Mouse (Mus musculus) erythroblast, embryonic 14.5 days (primary cell): ENCODE results near the gene Pex5l.

Experiments
- GATA1 ChIP-seq: IDR thresholded peaks from 2 replicates; pipeline ENCODE4 v1.6.1; 2012; ENCODE audit warnings: low read length, inconsistent platforms, mixed read lengths
- TAL1 ChIP-seq: IDR thresholded peaks from 3 replicates; pipeline ENCODE4 v1.6.1; 2012; ENCODE audit warnings: low read length, inconsistent platforms, mixed read lengths

DNA sequence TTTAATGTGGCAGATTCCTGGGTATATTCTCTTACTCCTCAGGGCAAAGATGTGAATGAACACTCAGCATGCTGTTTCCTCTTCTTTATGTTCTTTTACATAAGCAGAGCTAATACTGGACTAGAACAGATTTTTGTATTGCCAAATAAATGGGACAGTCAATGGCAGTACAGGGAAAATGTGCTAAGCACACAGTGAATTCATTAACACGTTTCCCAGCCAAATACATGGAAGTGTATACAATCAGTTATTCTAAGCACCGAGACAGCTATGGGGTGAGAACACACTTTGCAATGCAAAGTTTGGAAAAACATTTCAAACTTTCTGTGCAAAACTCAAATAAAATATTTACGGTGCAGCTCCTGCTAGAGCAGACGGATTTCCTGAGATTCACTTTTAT, 139.1 kb downstream of the Pex5l start:
- TF ChIP-seq GATA1 = no peak
- TF ChIP-seq TAL1 = no peak
